Comparison of ENCODE assay signal across 1 mouse cellular context in the genomic region with DNA sequence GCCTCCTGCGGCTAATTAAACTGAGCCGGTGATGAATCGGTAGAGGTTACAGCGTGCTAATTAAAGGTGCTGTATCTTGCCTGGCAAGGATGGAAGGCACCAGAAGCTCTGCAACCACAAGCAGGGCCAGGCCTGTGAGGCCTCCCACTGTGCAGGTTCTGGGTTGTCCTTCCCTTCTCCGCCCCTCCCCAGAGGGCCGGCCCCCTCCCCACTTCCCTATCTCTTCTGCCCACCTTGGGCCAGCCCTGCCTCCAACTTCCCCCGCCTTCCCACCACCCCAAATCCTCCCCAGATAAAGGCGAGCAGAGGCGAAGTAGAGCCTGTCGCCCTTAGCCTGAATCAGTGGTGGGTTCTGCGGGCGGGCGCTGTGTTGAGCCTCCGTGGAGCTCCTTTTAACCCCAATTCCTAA.
TF ChIP-seq lines count a peak whose summit lies in the region.

No protein-coding gene starts in this region.

TF ChIP-seq in MEL, 35 proteins besides CTCF, POLR2A, EP300 and RAD21:
- no peak for TF ChIP-seq MYB (IDR thresholded peaks at IDR 0.05; ENCODE audit: low read depth, low read length)
- peak; percentile 72 for TF ChIP-seq POLR2AphosphoS2 (IDR thresholded peaks at IDR 0.05; ENCODE audit: low read length)
- TF ChIP-seq BHLHE40 (IDR thresholded peaks at IDR 0.05; ENCODE audit: borderline replicate concordance, low read depth, low read length) = peak; percentile 54; the same call in 1 of the 2 replicates
- no peak for TF ChIP-seq E2F4 (IDR thresholded peaks at IDR 0.05; ENCODE audit: borderline replicate concordance, low read depth, low read length)
- TF ChIP-seq KAT2A (conservative IDR thresholded peaks at IDR 0.05; ENCODE audit: low read depth, low read length) = no peak
- TF ChIP-seq POLR2AphosphoS5 (IDR thresholded peaks at IDR 0.05; ENCODE audit: borderline replicate concordance, low read depth, low read length) = no peak
- TF ChIP-seq MYC (IDR thresholded peaks at IDR 0.05; ENCODE audit: low read depth, low read length) = no peak; the same call in 1 of the 2 replicates
- TF ChIP-seq ELF1 (IDR thresholded peaks at IDR 0.05; ENCODE audit: low read depth, low read length) = 0 out of 2 replicates have a peak, but pooled peaks have one; percentile 50
- no peak; the same call in 1 of the 2 replicates for TF ChIP-seq ZNF384 (IDR thresholded peaks at IDR 0.05; ENCODE audit: low read depth, low read length)
- no peak for TF ChIP-seq UBTF (IDR thresholded peaks at IDR 0.05; ENCODE audit: borderline replicate concordance, insufficient read depth, low read depth, low read length)
- peak; percentile 60 for TF ChIP-seq NELFE (IDR thresholded peaks at IDR 0.05; ENCODE audit: low read depth, low read length)
- TF ChIP-seq MAFK (IDR thresholded peaks at IDR 0.05; ENCODE audit: borderline replicate concordance, low read depth, low read length) = 0 out of 2 replicates have a peak, but pooled peaks have one; percentile 50
- no peak; the same call in 1 of the 2 replicates for TF ChIP-seq MXI1 (IDR thresholded peaks at IDR 0.05; ENCODE audit: low read depth, low read length)
- no peak; the same call in none of the 2 replicates for TF ChIP-seq SMC3 (IDR thresholded peaks at IDR 0.05; ENCODE audit: low read depth, low read length)
- peak; percentile 97 for TF ChIP-seq TCF12 (IDR thresholded peaks at IDR 0.05; ENCODE audit: low read depth, low read length)
- no peak for TF ChIP-seq NRF1 (IDR thresholded peaks at IDR 0.05; ENCODE audit: insufficient read depth, low read depth, low read length, poor library complexity, severe bottlenecking)
- TF ChIP-seq ZC3H11A (IDR thresholded peaks at IDR 0.05; ENCODE audit: low read depth, low read length) = no peak; the same call in 1 of the 2 replicates
- no peak for TF ChIP-seq MEF2A (IDR thresholded peaks at IDR 0.05; ENCODE audit: extremely low read depth, insufficient replicate concordance, low read depth, low read length, poor library complexity, severe bottlenecking)
- TF ChIP-seq GABPA (IDR thresholded peaks at IDR 0.05; ENCODE audit: low read depth, low read length) = no peak
- peak; percentile 99 for TF ChIP-seq MAZ (IDR thresholded peaks at IDR 0.05; ENCODE audit: low read depth, low read length)
- peak; percentile 49; the same call in 1 of the 2 replicates for TF ChIP-seq HCFC1 (IDR thresholded peaks at IDR 0.05; ENCODE audit: low read depth, low read length)
- peak; percentile 81 for TF ChIP-seq RCOR1 (IDR thresholded peaks at IDR 0.05; ENCODE audit: low read depth, low read length)
- peak; percentile 79 for TF ChIP-seq SIN3A (IDR thresholded peaks at IDR 0.05; ENCODE audit: low read length)
- peak; percentile 85 for TF ChIP-seq GATA1 (IDR thresholded peaks at IDR 0.05; ENCODE audit: low read depth, low read length)
- TF ChIP-seq CHD1 (IDR thresholded peaks at IDR 0.05; ENCODE audit: low read depth, low read length) = no peak
- peak; percentile 80 for TF ChIP-seq ZMIZ1 (IDR thresholded peaks at IDR 0.05; ENCODE audit: low read depth, low read length)
- TF ChIP-seq TAL1 (IDR thresholded peaks at IDR 0.05; ENCODE audit: low read length) = peak; percentile 95
- TF ChIP-seq ZKSCAN1 (IDR thresholded peaks at IDR 0.05; ENCODE audit: low read depth, low read length) = no peak
- TF ChIP-seq USF2 (IDR thresholded peaks at IDR 0.05; ENCODE audit: borderline replicate concordance in 1 of 2, insufficient read depth in 1 of 2, low read depth in 1 of 2, low read length in 2 of 2) = no peak
- no peak for TF ChIP-seq MAX (IDR thresholded peaks at IDR 0.05; ENCODE audit: low read length)
- no peak for TF ChIP-seq USF1 (IDR thresholded peaks at IDR 0.05; ENCODE audit: low read depth, low read length)
- TF ChIP-seq CHD2 (IDR thresholded peaks at IDR 0.05; ENCODE audit: low read length) = peak; percentile 47
- peak; percentile 73; the same call in 1 of the 2 replicates for TF ChIP-seq TBP (IDR thresholded peaks at IDR 0.05; ENCODE audit: low read depth, low read length)
- peak; percentile 76 for TF ChIP-seq ETS1 (IDR thresholded peaks at IDR 0.05; ENCODE audit: low read depth, low read length)
- no peak for TF ChIP-seq JUND (IDR thresholded peaks at IDR 0.05; ENCODE audit: low read depth, low read length)
